Mouse (Mus musculus) lung, adult 18-20 months (tissue): ENCODE results near the gene Lefty1.
"Not testable (repeated sequence)": the region's sequence is repeated elsewhere in the genome, so short reads cannot be mapped to it uniquely, and the experiment has no call there.

Source experiments
- DNase-seq, 2 experiments: peaks; one replicate each; pipeline ENCODE4 v3.0.0; 2022; ENCODE audit warnings: mixed read lengths in 2 of 2

The Lefty1 gene

DNA sequence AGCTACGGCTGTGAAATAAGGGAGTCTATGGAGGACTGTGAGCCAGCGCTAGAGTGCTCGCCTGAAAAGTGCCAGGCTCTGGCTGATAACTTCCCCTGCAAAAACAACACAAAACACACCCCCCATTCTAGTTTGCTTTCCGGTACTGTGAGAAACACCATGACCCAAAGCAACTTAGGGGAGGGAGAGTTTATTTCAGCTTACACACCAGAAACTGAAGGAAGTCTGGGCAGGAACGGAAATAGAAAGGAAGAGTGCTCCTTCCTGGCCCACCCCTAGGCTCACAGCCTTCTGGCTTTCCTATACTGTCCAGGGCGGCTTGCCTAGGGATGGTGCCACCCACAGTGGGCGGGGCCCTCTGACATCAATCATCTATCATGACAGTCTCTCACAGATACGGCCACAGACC lies 22.2 kb downstream of the Lefty1 start:
- DNase-seq = peak; percentile 75 to 82

- peak; percentile 51 to 59 for DNase-seq
These were observed 23.2 kb downstream of the Lefty1 start for GRCm38 (mm10) chr1:180957989-180958388.

- peak in 1 of 2 experiments; percentile 42 for DNase-seq
These were observed 24.0 kb downstream of the Lefty1 start for GRCm38 (mm10) chr1:180958797-180959196.

GRCm38 (mm10) chr1:180965786-180966185 lies 31.0 kb downstream of the Lefty1 start:
- peak in 1 of 2 experiments; percentile 41 for DNase-seq

GRCm38 (mm10) chr1:180966542-180966941 lies 31.7 kb downstream of the Lefty1 start:
- DNase-seq = peak; percentile 63 to 78

DNA sequence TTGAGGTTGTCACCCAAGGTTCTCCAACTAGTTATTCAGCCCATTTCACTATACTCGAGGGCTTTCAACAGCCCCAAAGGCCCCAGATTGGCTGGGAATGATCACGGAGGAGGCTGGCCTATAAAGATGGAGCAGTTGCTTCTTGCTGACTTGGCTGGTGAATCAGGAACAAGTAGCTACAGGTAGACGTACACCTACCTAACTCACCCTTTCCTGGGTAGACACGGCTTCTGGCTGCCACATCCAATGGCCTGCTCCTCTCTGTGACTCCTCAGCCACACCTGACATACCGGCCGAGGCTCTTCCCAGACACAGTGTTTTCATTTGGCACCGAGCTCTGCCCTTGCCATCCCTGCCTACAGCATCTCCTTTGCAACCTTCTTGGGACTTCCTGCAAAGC lies 32.4 kb downstream of the Lefty1 start:
- no peak for DNase-seq

GRCm38 (mm10) chr1:180972941-180973340 lies 38.1 kb downstream of the Lefty1 start:
- no peak for DNase-seq

- peak in 1 of 2 experiments; percentile 48 for DNase-seq
These were observed 39.4 kb downstream of the Lefty1 start for GRCm38 (mm10) chr1:180974126-180974746.

DNA sequence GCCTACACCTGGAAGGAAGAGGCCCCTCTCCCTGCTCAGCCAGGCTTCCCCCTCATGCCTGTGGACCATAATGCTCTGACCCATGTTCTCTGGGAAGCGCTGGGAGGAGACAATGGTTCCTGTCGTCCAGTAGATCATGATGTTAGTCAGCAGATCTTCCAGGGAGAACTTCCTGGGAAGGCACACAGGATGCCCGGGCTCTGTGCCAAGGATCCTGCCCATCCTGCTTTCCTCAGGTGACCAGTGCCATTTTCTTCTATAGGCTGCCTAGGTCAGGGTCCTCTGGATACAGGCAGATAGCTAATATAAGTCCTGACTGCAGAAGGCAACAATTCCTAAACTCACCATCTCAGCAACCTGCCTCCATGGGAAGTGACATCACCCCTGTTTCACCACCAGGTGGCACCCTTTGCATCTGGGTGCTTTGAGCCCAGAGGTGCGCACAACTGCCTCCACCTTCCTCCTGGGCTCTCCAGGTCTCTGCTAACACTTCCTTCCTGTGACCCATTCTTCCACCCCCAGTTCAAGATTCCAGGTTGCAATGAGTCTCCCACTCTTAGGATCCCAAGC lies 41.4 kb downstream of the Lefty1 start:
- DNase-seq = peak in 1 of 2 experiments; percentile 41

DNA sequence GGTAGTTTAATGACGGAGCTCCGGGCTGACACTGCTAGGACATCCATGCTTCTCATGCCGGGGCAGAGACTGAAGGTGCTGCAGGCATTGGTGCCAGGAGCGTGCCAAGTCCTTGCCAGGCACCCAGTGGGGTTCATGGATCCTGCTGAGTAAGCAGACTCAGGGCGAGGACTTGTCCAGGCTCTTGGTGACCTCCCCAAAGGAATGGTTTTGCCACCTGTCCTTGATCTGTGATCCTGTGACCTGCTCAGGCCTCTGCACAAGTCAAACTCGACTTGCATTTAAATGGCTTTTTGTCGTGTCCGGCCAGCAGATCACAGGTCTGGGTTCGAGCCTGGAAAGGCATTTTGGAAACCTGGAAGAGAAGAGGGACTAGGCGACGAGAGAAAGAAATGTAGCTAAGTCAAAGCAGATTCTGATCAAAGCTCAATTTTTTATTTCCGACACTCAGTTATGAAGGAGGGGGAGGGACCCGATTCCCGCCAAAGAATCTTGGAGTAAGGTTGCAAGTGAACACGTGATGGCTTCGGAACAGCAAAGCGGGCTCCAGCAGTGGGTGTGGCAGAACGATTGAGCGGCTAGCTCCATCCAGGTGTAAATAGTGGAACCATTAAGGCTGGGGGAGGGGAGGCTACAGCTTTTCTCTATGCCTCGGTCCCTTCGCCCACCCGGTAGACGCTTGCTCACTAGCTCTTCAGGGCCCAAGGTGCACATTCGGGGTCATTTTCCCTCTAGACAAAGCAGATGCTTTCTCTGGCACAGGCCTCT lies 44.8 kb downstream of the Lefty1 start:
- peak in 1 of 2 experiments; percentile 50 for DNase-seq

DNA sequence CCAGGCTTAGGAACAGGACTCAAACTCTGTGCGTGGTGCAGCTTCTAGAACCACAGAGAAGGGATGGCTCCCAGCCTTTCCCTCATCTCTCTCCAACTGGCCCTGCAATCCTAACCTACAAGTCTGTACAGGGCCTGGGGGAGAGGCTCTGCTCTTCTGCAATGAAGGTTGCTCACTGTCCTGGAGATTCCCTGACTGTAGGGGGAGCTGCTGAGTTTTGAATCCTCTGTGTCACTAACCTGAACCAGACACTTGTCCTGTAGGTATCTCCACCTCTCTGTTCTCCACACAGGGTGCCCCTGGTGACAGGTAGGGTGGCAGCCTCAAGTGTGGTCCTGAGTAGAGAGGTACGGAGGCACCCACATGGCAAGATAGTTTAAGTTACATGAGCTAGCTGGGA lies 45.6 kb downstream of the Lefty1 start:
- DNase-seq = no peak

DNA sequence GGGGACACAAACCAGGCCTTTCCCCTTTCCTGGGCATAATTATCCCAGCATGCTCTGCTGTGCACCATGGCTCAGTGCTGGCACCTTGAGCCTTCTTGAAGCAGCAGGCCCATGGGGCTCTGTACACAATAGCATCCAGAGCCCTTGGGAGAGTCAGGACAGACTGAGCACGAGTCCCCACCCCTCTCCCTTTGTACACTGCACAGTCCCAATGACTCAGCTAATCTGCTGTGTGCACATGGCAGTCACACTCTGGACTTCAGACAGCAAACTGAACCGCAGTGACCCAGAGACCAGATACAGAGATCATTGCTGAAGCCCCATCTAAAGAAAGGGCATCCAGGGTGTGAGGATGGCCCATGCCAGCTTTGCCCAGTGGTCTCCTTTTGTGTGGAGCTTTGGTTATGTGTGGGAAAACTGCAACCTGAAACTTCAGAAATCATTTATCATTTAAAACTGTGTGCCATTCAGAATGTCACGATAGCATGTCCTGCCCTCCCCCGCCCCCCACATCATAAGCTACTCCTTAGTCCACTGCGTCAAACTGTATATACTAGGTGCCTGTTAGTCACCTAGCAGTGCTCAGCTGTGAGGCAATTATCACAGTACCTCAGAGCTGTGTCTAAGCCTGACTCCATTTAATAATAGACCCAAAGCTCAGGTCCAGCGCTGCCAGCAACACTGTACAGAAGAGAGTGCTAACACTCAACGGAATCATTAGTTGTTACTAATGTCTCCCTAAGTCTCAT lies 46.6 kb downstream of the Lefty1 start:
- not testable (repeated sequence) for DNase-seq

- no peak for DNase-seq
These were observed 51.9 kb downstream of the Lefty1 start for GRCm38 (mm10) chr1:180986701-180987100.

- DNase-seq = peak; percentile 60 to 72
These were observed 52.9 kb downstream of the Lefty1 start for GRCm38 (mm10) chr1:180987759-180988158.
